Mouse (Mus musculus): ENCODE data around the gene Slc24a3. TPM values are rescaled to one million over a fixed set of nuclear protein-coding genes. Genes with fewer than 3 reads are reported as not detected.
A peak's percentile ranks its signal among the peaks of the same experiment; 100 is the strongest.

Slc24a3 gene
- polyA plus RNA-seq, 1 experiment from 2014 or later, result 3.8 TPM

GRCm38 (mm10) chr2:145607844-145608243, 440.3 kb downstream of the Slc24a3 start:
- H3K4me2 ChIP-seq (ENCODE audit: low read length), result no peak overlapping the region
- H3K27me3 ChIP-seq (ENCODE audit: control insufficient read depth, insufficient read depth, low read length), result no peaks in the 10 kb centered on the region
- H3K36me3 ChIP-seq (ENCODE audit: control insufficient read depth, insufficient read depth, low read length), result no peaks in the 10 kb centered on the region
- peaks cover 3 to 11% of the 10 kb centered on the region in 2 experiments; a peak in 2 of 4 replicates for H3K4me1 ChIP-seq (ENCODE audit: control insufficient read depth in 2 of 2, insufficient read depth in 2 of 2, low read length in 2 of 2)
- H3K9ac ChIP-seq (ENCODE audit: low read length), result no peak overlapping the region
- no peaks in the 10 kb centered on the region for H3K9me3 ChIP-seq (ENCODE audit: control insufficient read depth, low read length)
- WGBS, result 84% methylated on average over 5 of the region's 5 CpGs
- H3K4me3 ChIP-seq (ENCODE audit: control insufficient read depth in 1 of 2, insufficient read depth in 1 of 2, low read depth in 1 of 2, low read length in 2 of 2), result no peak overlapping the region
- H3K27ac ChIP-seq (replicated peaks in 1 of 2; ENCODE audit: control insufficient read depth in 1 of 2, insufficient read depth in 1 of 2, low read depth in 2 of 2, low read length in 2 of 2), result no peak overlapping the region
- ATAC-seq (ENCODE audit: insufficient number of reproducible peaks, insufficient read depth, low FRiP score, low read depth), result no peak

DNA sequence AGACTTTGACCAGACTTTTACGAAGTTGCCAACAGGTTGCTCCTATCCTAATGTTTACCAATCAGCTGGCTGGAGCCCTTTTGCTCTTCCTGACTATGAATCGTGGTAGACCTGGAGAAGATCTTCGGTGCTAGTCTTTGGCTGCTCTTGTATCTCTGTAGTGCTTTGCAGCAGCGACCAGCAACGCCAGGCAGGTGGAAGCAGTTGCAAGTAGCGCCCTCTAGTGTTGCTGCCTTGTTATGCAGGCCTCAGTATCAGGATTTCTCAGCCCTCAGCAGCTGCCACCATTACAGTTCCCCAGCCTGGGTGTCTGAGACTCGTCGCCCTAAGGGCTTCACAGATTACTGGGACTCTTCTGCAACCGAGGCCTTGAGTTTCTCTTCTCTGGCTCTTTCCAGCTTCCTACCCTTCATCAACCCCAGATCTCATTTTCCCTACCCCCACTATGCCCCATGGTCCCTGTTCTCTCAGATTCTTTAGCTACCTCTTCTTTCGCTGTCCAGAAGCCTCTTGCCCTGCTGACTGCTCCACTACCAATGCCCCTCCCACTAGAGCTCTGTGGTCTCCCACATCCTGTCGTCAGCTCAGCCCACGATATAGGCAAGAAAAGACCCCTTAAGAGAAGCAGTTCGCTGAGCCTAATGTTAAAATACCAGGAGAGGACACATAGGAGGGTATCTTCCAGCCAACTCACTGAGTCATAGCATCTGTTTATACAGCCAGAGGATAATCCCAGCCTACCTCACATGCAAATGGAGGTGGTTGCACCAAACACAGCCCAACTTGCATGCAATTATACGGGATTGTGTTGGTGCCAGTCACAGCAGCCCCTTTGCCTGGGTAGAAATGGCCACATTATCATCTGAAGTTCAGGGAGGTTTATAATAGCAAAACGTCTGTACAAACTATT, 443.5 kb downstream of the Slc24a3 start:
- no peaks in the 10 kb centered on the region for H3K36me3 ChIP-seq (ENCODE audit: control insufficient read depth, insufficient read depth, low read length)
- no peaks in the 10 kb centered on the region for H3K27me3 ChIP-seq (ENCODE audit: control insufficient read depth, insufficient read depth, low read length)
- ATAC-seq (ENCODE audit: insufficient number of reproducible peaks, insufficient read depth, low FRiP score, low read depth), result no peak
- WGBS, result 35% methylated on average over 15 of the region's 15 CpGs
- peaks cover 3 to 11% of the 10 kb centered on the region in 2 experiments; a peak in 2 of 4 replicates for H3K4me1 ChIP-seq (ENCODE audit: control insufficient read depth in 2 of 2, insufficient read depth in 2 of 2, low read length in 2 of 2)
- H3K9ac ChIP-seq (ENCODE audit: low read length), result no peak overlapping the region
- no peak overlapping the region for H3K4me2 ChIP-seq (ENCODE audit: low read length)
- no peaks in the 10 kb centered on the region for H3K9me3 ChIP-seq (ENCODE audit: control insufficient read depth, low read length)
- no peak overlapping the region for H3K27ac ChIP-seq (replicated peaks in 1 of 2; ENCODE audit: control insufficient read depth in 1 of 2, insufficient read depth in 1 of 2, low read depth in 2 of 2, low read length in 2 of 2)
- H3K4me3 ChIP-seq (ENCODE audit: control insufficient read depth in 1 of 2, insufficient read depth in 1 of 2, low read depth in 1 of 2, low read length in 2 of 2), result no peak overlapping the region

DNA sequence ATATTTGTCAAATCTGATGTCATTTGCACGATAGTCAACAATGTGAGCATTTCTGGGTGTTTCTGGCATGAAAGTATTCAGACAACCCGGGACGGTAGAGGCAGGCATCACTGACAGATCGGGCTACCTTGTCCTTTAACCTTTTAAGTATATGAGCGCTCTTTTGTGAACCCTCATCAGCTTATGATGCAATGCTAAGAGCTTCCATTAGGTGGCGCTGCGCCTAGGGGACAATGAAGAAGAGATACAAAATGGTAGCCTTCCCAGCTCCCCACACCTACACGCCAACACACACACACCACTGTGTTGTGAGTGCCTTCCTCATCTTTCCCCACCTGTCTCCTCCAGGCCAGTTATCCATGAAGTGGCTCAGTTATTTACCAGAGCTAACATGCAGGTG, 445.4 kb downstream of the Slc24a3 start:
- no peaks in the 10 kb centered on the region for H3K9me3 ChIP-seq (ENCODE audit: control insufficient read depth, low read length)
- no peak overlapping the region for H3K4me2 ChIP-seq (ENCODE audit: low read length)
- no peak overlapping the region for H3K4me3 ChIP-seq (ENCODE audit: control insufficient read depth in 1 of 2, insufficient read depth in 1 of 2, low read depth in 1 of 2, low read length in 2 of 2)
- 62% methylated on average over 8 of the region's 8 CpGs for WGBS
- H3K36me3 ChIP-seq (ENCODE audit: control insufficient read depth, insufficient read depth, low read length), result no peaks in the 10 kb centered on the region
- no peak overlapping the region for H3K9ac ChIP-seq (ENCODE audit: low read length)
- ATAC-seq (ENCODE audit: insufficient number of reproducible peaks, insufficient read depth, low FRiP score, low read depth), result no peak
- no peak overlapping the region for H3K27ac ChIP-seq (replicated peaks in 1 of 2; ENCODE audit: control insufficient read depth in 1 of 2, insufficient read depth in 1 of 2, low read depth in 2 of 2, low read length in 2 of 2)
- peaks cover 0 to 4% of the 10 kb centered on the region in 2 experiments; a peak in 2 of 4 replicates for H3K4me1 ChIP-seq (ENCODE audit: control insufficient read depth in 2 of 2, insufficient read depth in 2 of 2, low read length in 2 of 2)
- no peaks in the 10 kb centered on the region for H3K27me3 ChIP-seq (ENCODE audit: control insufficient read depth, insufficient read depth, low read length)

DNA sequence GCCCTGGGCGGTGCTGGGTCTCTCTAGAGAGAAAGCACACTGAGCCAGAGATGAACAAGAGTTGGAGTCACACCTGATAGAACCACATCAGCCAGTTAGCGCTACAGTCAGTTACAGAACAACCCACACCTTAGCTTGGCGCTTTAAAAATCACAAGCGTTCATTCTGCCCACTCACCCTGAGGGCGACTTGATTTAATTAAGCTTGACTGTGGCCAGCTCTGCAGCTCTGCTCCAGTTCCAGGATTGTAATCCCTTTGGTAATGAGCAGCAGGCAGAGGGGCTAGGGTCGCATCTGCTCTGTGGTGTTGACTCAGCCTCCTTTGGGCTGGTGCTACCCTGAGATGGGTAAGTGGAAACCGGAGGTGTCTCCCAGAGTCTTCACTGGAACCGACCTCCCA, 446.2 kb downstream of the Slc24a3 start:
- H3K27me3 ChIP-seq (ENCODE audit: control insufficient read depth, insufficient read depth, low read length), result no peaks in the 10 kb centered on the region
- H3K9me3 ChIP-seq (ENCODE audit: control insufficient read depth, low read length), result no peaks in the 10 kb centered on the region
- no peak overlapping the region for H3K9ac ChIP-seq (ENCODE audit: low read length)
- ATAC-seq (ENCODE audit: insufficient number of reproducible peaks, insufficient read depth, low FRiP score, low read depth), result no peak
- WGBS, result 92% methylated on average over 8 of the region's 8 CpGs
- no peaks in the 10 kb centered on the region for H3K36me3 ChIP-seq (ENCODE audit: control insufficient read depth, insufficient read depth, low read length)
- H3K4me1 ChIP-seq (ENCODE audit: control insufficient read depth in 2 of 2, insufficient read depth in 2 of 2, low read length in 2 of 2), result peaks cover 0 to 4% of the 10 kb centered on the region in 2 experiments; a peak in 2 of 4 replicates
- no peak overlapping the region for H3K4me3 ChIP-seq (ENCODE audit: control insufficient read depth in 1 of 2, insufficient read depth in 1 of 2, low read depth in 1 of 2, low read length in 2 of 2)
- no peak overlapping the region for H3K27ac ChIP-seq (replicated peaks in 1 of 2; ENCODE audit: control insufficient read depth in 1 of 2, insufficient read depth in 1 of 2, low read depth in 2 of 2, low read length in 2 of 2)
- H3K4me2 ChIP-seq (ENCODE audit: low read length), result no peak overlapping the region

DNA sequence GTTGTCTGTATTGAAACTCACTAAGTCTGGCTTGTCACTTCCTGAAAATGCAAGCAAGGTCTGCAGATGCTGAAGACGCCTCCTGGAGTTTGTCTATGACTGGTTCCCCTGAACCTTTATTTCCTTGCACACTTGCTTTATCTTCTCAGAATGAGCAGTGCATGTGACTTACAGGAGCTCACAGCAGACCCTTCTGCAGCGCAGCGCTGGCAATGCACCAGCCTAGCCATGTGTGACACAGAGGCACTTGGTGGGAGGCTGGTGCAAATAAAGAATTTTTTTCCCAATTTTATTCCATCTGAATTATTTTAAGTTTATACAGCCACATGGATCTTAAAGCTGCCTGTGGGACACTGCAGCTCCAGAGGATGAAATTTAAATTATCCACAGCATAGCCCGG, 452.1 kb downstream of the Slc24a3 start:
- no peak for ATAC-seq (ENCODE audit: insufficient number of reproducible peaks, insufficient read depth, low FRiP score, low read depth)
- WGBS, result 75% methylated on average over 4 of the region's 4 CpGs
- H3K36me3 ChIP-seq (ENCODE audit: control insufficient read depth, insufficient read depth, low read length), result no peaks in the 10 kb centered on the region
- H3K4me3 ChIP-seq (ENCODE audit: control insufficient read depth in 1 of 2, insufficient read depth in 1 of 2, low read depth in 1 of 2, low read length in 2 of 2), result no peak overlapping the region
- H3K27ac ChIP-seq (replicated peaks in 1 of 2; ENCODE audit: control insufficient read depth in 1 of 2, insufficient read depth in 1 of 2, low read depth in 2 of 2, low read length in 2 of 2), result no peak overlapping the region
- no peak overlapping the region for H3K9ac ChIP-seq (ENCODE audit: low read length)
- H3K27me3 ChIP-seq (ENCODE audit: control insufficient read depth, insufficient read depth, low read length), result no peaks in the 10 kb centered on the region
- H3K4me2 ChIP-seq (ENCODE audit: low read length), result no peak overlapping the region
- H3K4me1 ChIP-seq (ENCODE audit: control insufficient read depth in 2 of 2, insufficient read depth in 2 of 2, low read length in 2 of 2), result peaks cover 2 to 22% of the 10 kb centered on the region in 2 experiments; a peak in 2 of 4 replicates
- H3K9me3 ChIP-seq (ENCODE audit: control insufficient read depth, low read length), result no peaks in the 10 kb centered on the region

DNA sequence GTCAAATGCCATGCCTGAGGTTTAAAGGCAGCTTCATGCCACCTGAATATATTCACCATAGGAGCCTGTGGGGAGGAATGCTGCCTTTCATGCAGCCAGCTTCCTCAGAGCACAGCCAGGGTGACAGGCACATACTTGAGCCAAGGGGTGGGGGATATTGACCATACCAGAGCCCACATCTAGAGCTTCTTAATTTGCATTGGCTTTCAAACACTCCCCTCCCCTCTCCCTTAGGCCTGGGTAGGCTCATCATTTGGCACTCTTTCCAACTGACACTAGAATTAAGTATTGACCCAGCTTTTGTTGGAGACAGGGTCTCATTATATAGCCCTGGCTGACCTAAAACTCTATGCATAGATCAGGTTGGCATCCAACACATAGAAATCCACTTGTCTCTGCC, 453.2 kb downstream of the Slc24a3 start:
- Histone ChIP-seq H3K9me3 (ENCODE audit: control insufficient read depth, low read length) (no peaks in the 10 kb centered on the region), H3K36me3 (ENCODE audit: control insufficient read depth, insufficient read depth, low read length) (no peaks in the 10 kb centered on the region), H3K4me1 (ENCODE audit: control insufficient read depth in 2 of 2, insufficient read depth in 2 of 2, low read length in 2 of 2) (peaks cover 2 to 22% of the 10 kb centered on the region in 2 experiments; a peak in 2 of 4 replicates), H3K27me3 (ENCODE audit: control insufficient read depth, insufficient read depth, low read length) (no peaks in the 10 kb centered on the region), H3K27ac (replicated peaks in 1 of 2; ENCODE audit: control insufficient read depth in 1 of 2, insufficient read depth in 1 of 2, low read depth in 2 of 2, low read length in 2 of 2) (peak overlapping the region; percentile 22 to 35; a peak in 2 of 4 replicates), H3K9ac (ENCODE audit: low read length) (no peak overlapping the region), H3K4me2 (ENCODE audit: low read length) (no peak overlapping the region), H3K4me3 (ENCODE audit: control insufficient read depth in 1 of 2, insufficient read depth in 1 of 2, low read depth in 1 of 2, low read length in 2 of 2) (no peak overlapping the region)
- no peak for ATAC-seq (ENCODE audit: insufficient number of reproducible peaks, insufficient read depth, low FRiP score, low read depth)

GRCm38 (mm10) chr2:145621119-145621518, 453.6 kb downstream of the Slc24a3 start:
- Histone ChIP-seq H3K9me3 (ENCODE audit: control insufficient read depth, low read length) (no peaks in the 10 kb centered on the region), H3K27ac (replicated peaks in 1 of 2; ENCODE audit: control insufficient read depth in 1 of 2, insufficient read depth in 1 of 2, low read depth in 2 of 2, low read length in 2 of 2) (peak overlapping the region; percentile 22 to 35; a peak in 2 of 4 replicates)
- WGBS, result 4% methylated on average over 9 of the region's 9 CpGs

More at GRCm38 (mm10) chr2:145621119-145621518, 453.6 kb downstream of the Slc24a3 start:
- Histone ChIP-seq H3K4me1 (ENCODE audit: control insufficient read depth in 2 of 2, insufficient read depth in 2 of 2, low read length in 2 of 2) (peaks cover 2 to 22% of the 10 kb centered on the region in 2 experiments; a peak in 2 of 4 replicates), H3K27me3 (ENCODE audit: control insufficient read depth, insufficient read depth, low read length) (no peaks in the 10 kb centered on the region), H3K4me2 (ENCODE audit: low read length) (no peak overlapping the region), H3K36me3 (ENCODE audit: control insufficient read depth, insufficient read depth, low read length) (no peaks in the 10 kb centered on the region), H3K9ac (ENCODE audit: low read length) (no peak overlapping the region), H3K4me3 (ENCODE audit: control insufficient read depth in 1 of 2, insufficient read depth in 1 of 2, low read depth in 1 of 2, low read length in 2 of 2) (no peak overlapping the region)
- no peak; the same call in 1 of the 2 replicates for ATAC-seq (ENCODE audit: insufficient number of reproducible peaks, insufficient read depth, low FRiP score, low read depth)

Measured in heart, embryonic 14.5 days (tissue).